In the genomic region with DNA sequence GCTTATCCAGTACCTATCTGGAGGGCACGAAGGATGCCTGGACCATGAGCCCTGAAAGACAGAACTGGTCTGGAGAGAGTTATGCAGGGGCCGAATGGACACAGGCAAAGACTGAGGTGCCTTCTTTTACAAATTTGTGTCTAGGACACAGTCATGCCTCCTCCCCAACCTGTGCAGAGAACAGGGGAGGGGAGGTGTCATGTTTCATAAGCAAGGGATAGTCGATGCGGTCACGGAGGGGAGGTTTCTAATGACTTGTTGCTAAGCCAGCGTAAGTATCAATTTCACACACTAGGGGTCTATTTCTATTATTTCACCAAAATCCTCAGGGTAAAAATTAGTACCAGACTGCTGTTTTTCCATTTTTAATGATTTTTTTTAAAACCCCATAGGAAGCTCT, we compare ENCODE assay signal across 25 mouse cellular contexts.
DNase-seq lines count a peak whose midpoint lies in the region; ATAC-seq and TF ChIP-seq lines count a peak whose summit lies in the region.
"Had no signal": no experiment of that assay in that cellular context is flagged by ENCODE, and none has a peak within 500 bp of the region (broad histone marks: within the 10 kb centered on the region; RNA-seq: fewer than 3 reads in every experiment).

No protein-coding gene starts in this region.

- no peaks in the 10 kb centered on the region for H3K9me3 ChIP-seq in kidney, embryonic 14.5 days (ENCODE audit: control insufficient read depth, low read length)
- no peaks in the 10 kb centered on the region for H3K9me3 ChIP-seq in kidney, postnatal 0 days (replicated peaks; ENCODE audit: low read length)
- H3K9me3 ChIP-seq in embryonic facial prominence, embryonic 10.5 days = no peaks in the 10 kb centered on the region
- no peaks in the 10 kb centered on the region for H3K9me3 ChIP-seq in embryonic facial prominence, embryonic 11.5 days (replicated peaks; ENCODE audit: control insufficient read depth, low read length)
- H3K9me3 ChIP-seq: embryonic facial prominence, embryonic 12.5 days; embryonic facial prominence, embryonic 15.5 days; G1E had no signal

- H3K36me3 ChIP-seq in kidney, embryonic 14.5 days (ENCODE audit: control insufficient read depth, insufficient read depth, low read length) = no peaks in the 10 kb centered on the region
- no peaks in the 10 kb centered on the region for H3K36me3 ChIP-seq in kidney, postnatal 0 days (ENCODE audit: insufficient read depth, low read length)
- no peaks in the 10 kb centered on the region for H3K36me3 ChIP-seq in embryonic facial prominence, embryonic 10.5 days (replicated peaks)
- H3K36me3 ChIP-seq in embryonic facial prominence, embryonic 11.5 days (replicated peaks; ENCODE audit: control insufficient read depth, insufficient read depth, low read depth, low read length) = no peaks in the 10 kb centered on the region
- H3K36me3 ChIP-seq: embryonic facial prominence, embryonic 12.5 days; embryonic facial prominence, embryonic 15.5 days; G1E had no signal

- no peak for TF ChIP-seq CTCF in kidney, postnatal 0 days (IDR thresholded peaks at IDR 0.05; ENCODE audit: low read depth)

- no peaks in the 10 kb centered on the region for H3K27me3 ChIP-seq in kidney, embryonic 14.5 days (ENCODE audit: control insufficient read depth, insufficient read depth, low read length)
- H3K27me3 ChIP-seq in kidney, postnatal 0 days (ENCODE audit: insufficient read depth, low read length) = no peaks in the 10 kb centered on the region
- 0 out of 2 replicates have a peak, but pooled peaks cover 14% of the 10 kb centered on the region for H3K27me3 ChIP-seq in embryonic facial prominence, embryonic 10.5 days (replicated peaks; ENCODE audit: low read depth, poor library complexity, severe bottlenecking)
- H3K27me3 ChIP-seq in embryonic facial prominence, embryonic 11.5 days (ENCODE audit: control insufficient read depth, insufficient read depth, low read length) = no peaks in the 10 kb centered on the region
- H3K27me3 ChIP-seq: CH12.LX; embryonic facial prominence, embryonic 12.5 days; embryonic facial prominence, embryonic 15.5 days; Patski had no signal

- H3K4me2 ChIP-seq in kidney, embryonic 14.5 days (replicated peaks; ENCODE audit: low read depth, low read length) = no peak overlapping the region
- H3K4me2 ChIP-seq in kidney, postnatal 0 days (ENCODE audit: low read length) = no peak overlapping the region
- H3K4me2 ChIP-seq in embryonic facial prominence, embryonic 11.5 days (ENCODE audit: low read depth, low read length) = no peak overlapping the region
- H3K4me2 ChIP-seq: embryonic facial prominence, embryonic 12.5 days; embryonic facial prominence, embryonic 15.5 days had no signal

- H3K4me1 ChIP-seq in kidney, embryonic 14.5 days (ENCODE audit: control insufficient read depth, insufficient read depth, low read length) = peaks cover 30% of the 10 kb centered on the region
- peaks cover 12% of the 10 kb centered on the region for H3K4me1 ChIP-seq in kidney, postnatal 0 days (replicated peaks; ENCODE audit: insufficient read depth, low read length)
- peaks cover 62% of the 10 kb centered on the region for H3K4me1 ChIP-seq in embryonic facial prominence, embryonic 10.5 days
- peaks cover 11% of the 10 kb centered on the region for H3K4me1 ChIP-seq in embryonic facial prominence, embryonic 11.5 days (ENCODE audit: control insufficient read depth, insufficient read depth, low read length)

- WGBS in kidney, embryonic 14.5 days = 31% methylated on average over 6 of the region's 6 CpGs
- WGBS in kidney, postnatal 0 days = 42% methylated on average over 6 of the region's 6 CpGs
- WGBS in embryonic facial prominence, embryonic 10.5 days = 35% methylated on average over 6 of the region's 6 CpGs
- 36% methylated on average over 6 of the region's 6 CpGs for WGBS in embryonic facial prominence, embryonic 11.5 days

- no peak for DNase-seq in kidney, adult 11 months
- peak; percentile 32 for DNase-seq in kidney, postnatal 0 days (ENCODE audit: low spot score)
- no peak for DNase-seq in kidney, adult 8-10 months
- DNase-seq in embryonic facial prominence, embryonic 10.5 days (ENCODE audit: low spot score) = no peak
- DNase-seq in embryonic facial prominence, embryonic 11.5 days (ENCODE audit: low spot score) = peak; percentile 55
- DNase-seq in B cell, adult 2 months = no peak
- DNase-seq: adrenal gland, adult 8-10 months; adrenal gland, postnatal 14 days; adrenal gland, postnatal 36 days; cerebellum, adult 11-12 months; cerebellum, adult 2 months; cerebellum, adult 9-10 months; cerebellum, postnatal 10 days; cerebellum, postnatal 25 days had no signal

- no peak overlapping the region for H3K4me3 ChIP-seq in kidney, embryonic 14.5 days (ENCODE audit: low read length)
- no peak overlapping the region for H3K4me3 ChIP-seq in kidney, postnatal 0 days (replicated peaks; ENCODE audit: low read depth, low read length)
- no peak overlapping the region for H3K4me3 ChIP-seq in embryonic facial prominence, embryonic 10.5 days
- no peak overlapping the region for H3K4me3 ChIP-seq in embryonic facial prominence, embryonic 11.5 days (ENCODE audit: low read depth, low read length)
- H3K4me3 ChIP-seq: embryonic facial prominence, embryonic 12.5 days; embryonic facial prominence, embryonic 15.5 days; erythroblast, embryonic 14.5 days had no signal

- H3K27ac ChIP-seq in kidney, embryonic 14.5 days (ENCODE audit: low read depth, low read length) = no peak overlapping the region
- H3K27ac ChIP-seq in kidney, postnatal 0 days = no peak overlapping the region
- peak overlapping the region; percentile 54; the same call in 1 of the 2 replicates for H3K27ac ChIP-seq in embryonic facial prominence, embryonic 10.5 days (replicated peaks)
- no peak overlapping the region for H3K27ac ChIP-seq in embryonic facial prominence, embryonic 11.5 days (replicated peaks; ENCODE audit: low read depth, low read length)
- H3K27ac ChIP-seq: embryonic facial prominence, embryonic 12.5 days; embryonic facial prominence, embryonic 15.5 days had no signal

- no peak overlapping the region for H3K9ac ChIP-seq in kidney, embryonic 14.5 days (ENCODE audit: low read depth, low read length)
- H3K9ac ChIP-seq in kidney, postnatal 0 days (ENCODE audit: low read depth, low read length) = no peak overlapping the region
- no peak overlapping the region for H3K9ac ChIP-seq in embryonic facial prominence, embryonic 11.5 days (replicated peaks; ENCODE audit: low read length)
- H3K9ac ChIP-seq: embryonic facial prominence, embryonic 12.5 days; embryonic facial prominence, embryonic 15.5 days had no signal

- peak; percentile 59; the same call in 1 of the 2 replicates for ATAC-seq in kidney, embryonic 14.5 days (ENCODE audit: low FRiP score, low TSS enrichment)
- ATAC-seq in kidney, postnatal 0 days (replicated peaks; ENCODE audit: low FRiP score, low read depth) = no peak; the same call in 1 of the 2 replicates
- ATAC-seq in embryonic facial prominence, embryonic 11.5 days (replicated peaks; ENCODE audit: insufficient number of reproducible peaks, low FRiP score, low TSS enrichment, low read depth) = no peak
- ATAC-seq in granulocyte monocyte progenitor cell, adult 5-6 weeks (replicated peaks; ENCODE audit: poor library complexity, severe bottlenecking) = no peak
- ATAC-seq: activated CD4-positive, CD25-positive, alpha-beta regulatory T cell, adult 4 months; CD4-positive, CD25-positive, alpha-beta regulatory T cell, adult 4 months; forebrain, embryonic 16.5 days had no signal

Comparison
In these comparisons a context has a peak if more than half of its experiments do, and no peak if none do; other contexts are left out.
1. DNase-seq: peak in kidney, postnatal 0 days (single experiment) and embryonic facial prominence, embryonic 11.5 days (single experiment); none in kidney, adult 11 months (single experiment), kidney, adult 8-10 months (0 of 2), embryonic facial prominence, embryonic 10.5 days (single experiment) and B cell, adult 2 months (0 of 2).